Mouse (Mus musculus): ENCODE results near the gene AF067063. TPM values are rescaled to one million over a fixed set of nuclear protein-coding genes. Genes with fewer than 3 reads are reported as not detected.

AF067063 gene
- polyA plus RNA-seq (2014; fragmentation: Illumina TruSeq; extraction: RNeasy Lipid Tissue Mini Kit (QIAGEN cat#74804); ENCODE audit: insufficient read depth, low read depth, low replicate concordance), result not detected

GRCm38 (mm10) chr13:119830116-119830515 is at the start of gene AF067063:
TSS of gene AF067063 (minus strand) at chr13:119830216.

DNA sequence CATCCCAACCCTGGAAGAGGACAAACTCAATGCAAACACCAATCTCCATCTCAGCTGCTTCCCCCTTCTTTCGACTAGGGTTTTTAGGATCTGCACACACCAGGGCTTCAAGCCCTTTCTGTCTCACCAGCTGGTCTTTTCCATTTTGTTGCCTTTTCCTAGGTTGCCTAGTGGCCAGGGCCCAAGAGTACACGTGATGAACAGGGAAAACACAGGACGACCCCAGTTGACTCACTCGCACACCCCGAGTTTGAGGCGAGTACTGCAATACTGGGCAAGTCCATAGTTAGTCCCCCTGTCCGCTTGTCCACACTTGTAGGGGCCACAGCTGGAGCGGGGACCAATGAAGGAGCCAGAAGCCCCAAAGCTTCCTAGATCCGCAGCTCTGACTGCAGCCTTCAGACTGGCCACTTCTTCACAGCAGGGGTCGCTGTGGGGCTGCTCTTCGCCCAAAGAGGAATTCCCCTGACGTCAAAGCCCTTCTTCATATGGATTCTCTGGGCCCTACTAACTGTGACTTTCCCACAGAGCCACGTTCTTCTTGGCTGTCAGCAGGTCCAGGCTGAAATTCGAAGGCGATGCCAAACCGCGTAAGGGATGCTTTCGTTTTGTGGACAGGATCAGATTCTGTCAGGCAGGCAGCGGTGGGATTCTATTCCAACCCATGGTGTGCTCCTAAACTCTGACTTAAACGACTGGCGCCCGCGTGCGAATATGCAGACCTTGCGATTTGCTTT is 5.5 kb upstream of the AF067063 start, which contains the start of gene D13Ertd608e:
D13Ertd608e (plus strand) TSS at position 687 of the 737 bp plus-strand sequence.

DNA sequence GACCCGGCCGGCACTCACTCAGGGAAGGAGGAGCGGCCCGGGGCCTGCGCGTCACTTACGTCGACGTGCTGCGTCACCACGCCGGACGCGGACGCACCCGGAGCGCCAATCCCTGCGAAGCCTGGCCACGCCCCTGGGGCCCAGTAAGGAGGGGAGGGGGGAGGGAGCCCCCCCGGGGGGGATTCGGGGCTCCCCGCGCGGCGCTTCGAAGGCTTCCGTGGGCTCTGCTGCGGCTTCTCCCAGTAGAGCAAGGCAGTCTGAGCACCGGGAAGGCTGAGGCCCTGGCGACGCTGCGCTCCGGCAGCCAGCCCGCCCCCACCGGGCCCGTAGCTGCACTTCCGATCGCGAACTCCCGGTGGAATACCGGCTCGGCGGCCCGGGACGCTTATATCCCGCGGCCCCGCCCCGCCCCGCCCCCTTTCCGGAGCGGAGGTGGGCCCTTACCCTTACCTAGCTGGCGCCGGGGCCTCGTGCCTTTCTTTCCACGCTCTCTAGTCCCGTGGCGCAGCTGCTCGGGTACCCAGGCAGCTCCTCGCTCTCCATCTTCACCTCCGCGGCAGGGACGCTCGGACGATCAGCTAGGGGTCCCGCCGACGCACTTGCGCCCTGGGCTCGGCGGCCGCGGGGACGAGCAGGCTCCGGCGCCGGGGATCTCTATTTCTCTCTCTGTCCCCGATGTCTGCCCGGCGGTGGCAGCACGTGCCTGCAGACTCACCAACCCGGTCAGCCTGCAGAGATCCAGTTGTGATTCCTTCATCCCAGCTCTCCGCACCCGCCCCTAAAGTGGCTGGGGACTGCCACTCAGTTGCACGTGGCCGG is 39.0 kb downstream of the AF067063 start, which contains the start of gene Zfp131:
Zfp131 (minus strand) TSS at position 129 of the 819 bp plus-strand sequence.

Other genes starting within 250 kb of the AF067063 start
- gene Ccl28, start 206.4 kb downstream of the AF067063 start, polyA plus RNA-seq (2014; fragmentation: Illumina TruSeq; extraction: RNeasy Lipid Tissue Mini Kit (QIAGEN cat#74804); ENCODE audit: insufficient read depth, low read depth, low replicate concordance), result 0.45 TPM
- 60.7 TPM for gene Hmgcs1, start 139.8 kb downstream of the AF067063 start, polyA plus RNA-seq (2014; fragmentation: Illumina TruSeq; extraction: RNeasy Lipid Tissue Mini Kit (QIAGEN cat#74804); ENCODE audit: insufficient read depth, low read depth, low replicate concordance)
- 0.79 TPM for gene Nim1k, start 74.3 kb downstream of the AF067063 start, polyA plus RNA-seq (2014; fragmentation: Illumina TruSeq; extraction: RNeasy Lipid Tissue Mini Kit (QIAGEN cat#74804); ENCODE audit: insufficient read depth, low read depth, low replicate concordance)
- 15.6 TPM for gene Zfp131, start 39.3 kb downstream of the AF067063 start, polyA plus RNA-seq (2014; fragmentation: Illumina TruSeq; extraction: RNeasy Lipid Tissue Mini Kit (QIAGEN cat#74804); ENCODE audit: insufficient read depth, low read depth, low replicate concordance)
- gene D13Ertd608e, start 5.8 kb upstream of the AF067063 start, polyA plus RNA-seq (2014; fragmentation: Illumina TruSeq; extraction: RNeasy Lipid Tissue Mini Kit (QIAGEN cat#74804); ENCODE audit: insufficient read depth, low read depth, low replicate concordance), result not detected
- gene Tcstv1, start 64.6 kb upstream of the AF067063 start, polyA plus RNA-seq (2014; fragmentation: Illumina TruSeq; extraction: RNeasy Lipid Tissue Mini Kit (QIAGEN cat#74804); ENCODE audit: insufficient read depth, low read depth, low replicate concordance), result not detected
- gene Gm21761, start 99.1 kb upstream of the AF067063 start, polyA plus RNA-seq (2014; fragmentation: Illumina TruSeq; extraction: RNeasy Lipid Tissue Mini Kit (QIAGEN cat#74804); ENCODE audit: insufficient read depth, low read depth, low replicate concordance), result not detected
- not detected for gene B020031M17Rik, start 120.6 kb upstream of the AF067063 start, polyA plus RNA-seq (2014; fragmentation: Illumina TruSeq; extraction: RNeasy Lipid Tissue Mini Kit (QIAGEN cat#74804); ENCODE audit: insufficient read depth, low read depth, low replicate concordance)
- gene Gm36079, start 196.8 kb upstream of the AF067063 start, polyA plus RNA-seq (2014; fragmentation: Illumina TruSeq; extraction: RNeasy Lipid Tissue Mini Kit (QIAGEN cat#74804); ENCODE audit: insufficient read depth, low read depth, low replicate concordance), result not detected
- 4.8 TPM for gene Gm21188, start 222.0 kb upstream of the AF067063 start, polyA plus RNA-seq (2014; fragmentation: Illumina TruSeq; extraction: RNeasy Lipid Tissue Mini Kit (QIAGEN cat#74804); ENCODE audit: insufficient read depth, low read depth, low replicate concordance)